Mouse (Mus musculus) kidney, embryonic 15.5 days (tissue): ENCODE measurements around the gene Fam92b. TPM values are rescaled to one million over a fixed set of nuclear protein-coding genes. Genes with fewer than 3 reads are reported as not detected.

ENCODE experiments used
- ATAC-seq: fragments of 200-750 bp; cut with Nextera tagmentation; replicated peaks from 2 replicates; pipeline ENCODE4 v1.8.0; 2017; ENCODE audit warnings: moderate TSS enrichment; ENCODE audit not compliant: low FRiP score
- H3K27ac ChIP-seq: fragments of 300-500 bp; sonication (generic); 2 replicates; pipeline ENCODE4 v1.5.1; 2015; ENCODE audit warnings: mild to moderate bottlenecking, inconsistent platforms
- H3K27me3 ChIP-seq: fragments of 300-500 bp; sonication (generic); 2 replicates; pipeline ENCODE4 v1.6.1; 2015; ENCODE audit warnings: inconsistent platforms
- H3K36me3 ChIP-seq: fragments of 300-500 bp; sonication (generic); 2 replicates; pipeline ENCODE4 v1.6.1; 2015; ENCODE audit warnings: inconsistent platforms
- H3K4me1 ChIP-seq: fragments of 300-500 bp; sonication (generic); 2 replicates; pipeline ENCODE4 v1.6.1; 2015; ENCODE audit warnings: inconsistent platforms
- H3K4me2 ChIP-seq: fragments of 300-500 bp; sonication (generic); 2 replicates; pipeline ENCODE4 v1.6.1; 2015; ENCODE audit warnings: moderate library complexity, mild to moderate bottlenecking, inconsistent platforms
- H3K4me3 ChIP-seq: fragments of 300-500 bp; sonication (generic); replicated peaks from 2 replicates; pipeline ENCODE4 v1.5.1; 2015; ENCODE audit warnings: mild to moderate bottlenecking, inconsistent platforms
- H3K9ac ChIP-seq: fragments of 300-500 bp; sonication (generic); 2 replicates; pipeline ENCODE4 v1.6.1; 2015; ENCODE audit warnings: mild to moderate bottlenecking, inconsistent platforms
- H3K9me3 ChIP-seq: fragments of 300-500 bp; sonication (generic); replicated peaks from 2 replicates; pipeline ENCODE4 v1.6.1; 2016; ENCODE audit warnings: inconsistent platforms
- WGBS: fragments of 180-500 bp; shearing (Covaris S2); methylation state at CpG from one replicate; pipeline ENCODE4 v1.1.7; 2015; ENCODE audit warnings: mixed read lengths; 5-methylcytosine and 5-hydroxymethylcytosine counted together
- polyA plus RNA-seq: library from polyadenylated mRNA; unstranded; fragments of >200 nt; fragmentation: Nextera tagmentation; extraction: Ambion mirVana; gene quantifications from 2 replicates; pipeline ENCODE4 v1.2.1, GENCODE M21; 2015

Gene Fam92b
- polyA plus RNA-seq, 1 experiment from 2014 or later: 0.13 TPM

DNA sequence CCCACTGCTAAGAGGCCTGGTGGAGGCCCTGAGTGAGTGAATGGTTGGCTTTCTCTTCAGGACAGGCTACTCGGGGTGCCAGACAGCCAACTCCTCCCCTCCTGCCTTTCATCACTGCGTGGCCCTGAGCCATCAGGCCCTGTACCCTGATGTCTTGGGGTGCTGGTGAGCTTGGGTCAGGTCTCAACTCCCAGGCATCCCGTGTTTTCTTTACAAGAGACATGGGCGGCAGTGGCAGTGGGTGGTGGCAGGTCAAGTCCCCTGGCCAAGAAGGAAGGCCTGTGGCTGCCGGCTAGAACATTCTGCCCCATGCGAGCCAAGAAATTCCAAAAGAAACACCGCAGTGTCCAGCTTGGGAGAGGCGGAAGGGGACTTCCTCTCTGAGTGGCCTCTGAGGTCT, 9.2 kb upstream of the Fam92b start:
- H3K4me1 ChIP-seq: peaks cover 67% of the 10 kb centered on the region
- no peak for ATAC-seq
- no peak overlapping the region for H3K9ac ChIP-seq
- WGBS: 58% methylated on average over 8 of the region's 8 CpGs
- no peak overlapping the region for H3K4me2 ChIP-seq
- no peaks in the 10 kb centered on the region for H3K27me3 ChIP-seq
- no peaks in the 10 kb centered on the region for H3K9me3 ChIP-seq
- no peaks in the 10 kb centered on the region for H3K36me3 ChIP-seq
- 0 out of 2 replicates have a peak overlapping the region, but pooled peaks have one; percentile 3 for H3K27ac ChIP-seq
- no peak overlapping the region for H3K4me3 ChIP-seq

DNA sequence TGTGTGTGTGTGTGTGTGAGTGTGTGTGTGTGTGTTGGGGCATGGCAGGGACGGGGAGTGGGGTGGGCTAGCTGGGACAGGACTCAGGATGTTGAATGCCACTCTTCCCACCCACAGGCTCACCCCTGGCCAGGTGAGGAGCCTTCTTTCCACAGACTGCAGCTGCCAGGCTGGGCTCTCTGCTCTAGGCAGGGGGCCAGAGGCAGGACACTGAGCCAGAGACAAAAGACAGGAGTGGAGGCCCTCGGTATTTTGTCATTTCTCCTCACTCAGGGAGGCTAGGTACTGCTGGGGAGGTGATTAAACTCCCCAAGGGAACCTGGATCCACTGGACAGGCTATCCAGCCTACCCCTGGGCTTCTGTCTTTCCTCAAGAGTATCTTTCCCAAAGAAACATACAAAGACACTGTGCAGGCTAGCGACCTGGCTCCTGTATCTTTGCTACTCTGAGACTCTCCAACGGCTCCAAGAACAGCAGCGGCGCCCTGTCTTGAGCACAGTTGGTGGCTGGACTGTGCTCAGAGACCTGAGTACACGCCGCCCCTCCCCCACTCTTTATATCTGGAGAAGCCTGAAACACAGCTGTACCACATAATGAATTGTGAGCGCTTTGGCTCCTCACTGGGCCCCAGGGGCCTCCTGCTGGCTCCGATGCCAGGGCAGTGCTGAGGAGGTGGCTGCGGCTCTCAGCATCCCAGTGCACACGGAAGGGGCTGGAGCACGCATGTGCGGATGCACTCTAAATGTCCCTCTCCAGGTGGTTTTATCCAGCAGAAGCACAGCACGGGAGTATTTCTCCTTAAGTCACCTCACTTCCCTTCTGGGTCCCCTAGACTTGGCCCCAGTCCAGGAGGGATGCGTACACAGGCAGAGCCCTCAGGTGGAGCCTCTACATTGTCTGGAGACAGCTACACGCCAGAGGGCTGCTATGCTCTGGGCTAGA, 7.9 kb upstream of the Fam92b start:
- peak; percentile 38 for ATAC-seq
- 22% methylated on average over 17 of the region's 17 CpGs for WGBS
- H3K9me3 ChIP-seq: no peaks in the 10 kb centered on the region
- H3K27me3 ChIP-seq: no peaks in the 10 kb centered on the region
- H3K4me2 ChIP-seq: peak overlapping the region; percentile 33; the same call in 1 of the 2 replicates
- no peak overlapping the region for H3K4me3 ChIP-seq
- peak overlapping the region; percentile 78 for H3K27ac ChIP-seq
- peaks cover 59% of the 10 kb centered on the region for H3K4me1 ChIP-seq
- H3K36me3 ChIP-seq: no peaks in the 10 kb centered on the region
- no peak overlapping the region for H3K9ac ChIP-seq

DNA sequence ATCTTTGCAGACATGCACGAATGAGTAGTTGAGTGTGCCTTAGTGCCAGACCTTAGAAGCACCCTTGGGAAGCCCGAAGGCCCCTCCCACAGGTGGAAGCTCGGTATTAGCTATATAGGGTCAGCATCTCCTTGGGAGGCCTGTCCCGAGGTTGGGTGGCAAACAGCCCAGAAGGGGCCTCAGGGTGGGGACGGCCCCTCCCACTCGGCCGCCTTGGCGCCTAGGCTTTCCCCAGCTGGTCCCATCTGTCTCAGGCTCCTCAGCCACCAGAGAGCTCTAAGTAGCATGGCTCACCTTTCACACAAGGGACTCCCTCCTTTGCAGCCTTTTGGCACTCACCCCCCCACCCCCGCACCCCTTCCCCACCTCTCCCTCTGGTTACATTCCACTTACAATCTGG, 7.1 kb upstream of the Fam92b start:
- Histone ChIP-seq H3K9me3 (no peaks in the 10 kb centered on the region), H3K27ac (peak overlapping the region; percentile 78; the same call in 1 of the 2 replicates), H3K4me2 (peak overlapping the region; percentile 14; the same call in 1 of the 2 replicates), H3K9ac (no peak overlapping the region), H3K36me3 (no peaks in the 10 kb centered on the region), H3K4me3 (no peak overlapping the region), H3K27me3 (no peaks in the 10 kb centered on the region), H3K4me1 (peaks cover 56% of the 10 kb centered on the region)
- WGBS: 21% methylated on average over 9 of the region's 9 CpGs
- no peak; the same call in 1 of the 2 replicates for ATAC-seq

DNA sequence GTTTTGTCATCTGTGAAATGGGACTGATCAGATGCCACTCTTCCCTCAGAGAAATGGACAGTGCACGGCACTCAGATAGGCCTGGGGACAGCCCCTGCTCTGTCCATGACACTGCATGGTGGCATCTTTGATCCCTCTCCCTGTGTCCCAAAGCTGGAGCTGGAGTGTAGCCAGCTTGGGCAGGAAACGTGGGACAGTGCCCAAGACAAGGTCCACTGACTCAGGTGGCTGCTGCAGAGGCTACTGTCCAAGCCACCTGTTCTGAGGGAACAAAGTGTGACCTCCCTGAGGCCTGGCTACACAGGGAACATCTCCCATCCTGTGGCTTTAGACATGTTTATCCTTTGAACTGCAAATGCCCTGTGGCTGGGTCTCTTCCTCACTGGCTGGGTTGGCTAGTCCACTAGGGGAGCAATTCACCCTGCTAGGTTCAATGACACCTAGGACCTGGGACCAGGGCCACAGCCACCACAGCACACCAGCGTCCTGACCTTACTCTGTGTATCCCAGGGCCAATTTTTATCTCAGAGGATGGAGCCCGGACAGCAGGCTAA, 4.7 kb upstream of the Fam92b start:
- no peak overlapping the region for H3K4me2 ChIP-seq
- 72% methylated on average over 4 of the region's 4 CpGs for WGBS
- no peak overlapping the region for H3K9ac ChIP-seq
- 0 out of 2 replicates have a peak, but pooled peaks cover 4% of the 10 kb centered on the region for H3K27me3 ChIP-seq
- no peak overlapping the region for H3K27ac ChIP-seq
- H3K4me3 ChIP-seq: no peak overlapping the region
- ATAC-seq: no peak
- H3K4me1 ChIP-seq: peaks cover 63% of the 10 kb centered on the region
- H3K9me3 ChIP-seq: no peaks in the 10 kb centered on the region
- H3K36me3 ChIP-seq: no peaks in the 10 kb centered on the region

DNA sequence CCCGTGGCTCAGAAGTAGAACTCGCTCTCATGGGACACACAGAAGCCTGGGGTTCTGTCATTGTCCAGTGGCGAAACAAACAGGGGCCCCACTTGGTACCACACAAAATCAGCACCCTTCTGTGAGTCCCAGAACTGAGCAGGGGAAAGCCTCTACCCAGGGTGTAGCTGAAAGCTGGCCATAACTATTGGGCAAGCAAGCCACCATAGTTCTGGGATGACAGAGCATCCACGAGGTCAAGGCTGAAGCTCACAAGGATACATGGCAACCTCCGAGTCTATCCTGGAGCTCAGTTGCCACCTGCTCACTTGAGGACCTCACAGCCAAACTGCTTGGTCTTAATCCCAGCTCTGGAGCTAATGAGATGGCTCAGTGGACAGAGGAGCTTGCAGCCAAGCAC, 4.0 kb upstream of the Fam92b start:
- Histone ChIP-seq H3K27ac (no peak overlapping the region), H3K4me1 (peaks cover 63% of the 10 kb centered on the region), H3K9me3 (no peaks in the 10 kb centered on the region), H3K4me3 (no peak overlapping the region), H3K27me3 (peaks cover 10% of the 10 kb centered on the region), H3K4me2 (no peak overlapping the region), H3K36me3 (no peaks in the 10 kb centered on the region), H3K9ac (no peak overlapping the region)
- no peak for ATAC-seq
- whole genome bisulfite sequencing: 84% methylated on average over 5 of the region's 5 CpGs

DNA sequence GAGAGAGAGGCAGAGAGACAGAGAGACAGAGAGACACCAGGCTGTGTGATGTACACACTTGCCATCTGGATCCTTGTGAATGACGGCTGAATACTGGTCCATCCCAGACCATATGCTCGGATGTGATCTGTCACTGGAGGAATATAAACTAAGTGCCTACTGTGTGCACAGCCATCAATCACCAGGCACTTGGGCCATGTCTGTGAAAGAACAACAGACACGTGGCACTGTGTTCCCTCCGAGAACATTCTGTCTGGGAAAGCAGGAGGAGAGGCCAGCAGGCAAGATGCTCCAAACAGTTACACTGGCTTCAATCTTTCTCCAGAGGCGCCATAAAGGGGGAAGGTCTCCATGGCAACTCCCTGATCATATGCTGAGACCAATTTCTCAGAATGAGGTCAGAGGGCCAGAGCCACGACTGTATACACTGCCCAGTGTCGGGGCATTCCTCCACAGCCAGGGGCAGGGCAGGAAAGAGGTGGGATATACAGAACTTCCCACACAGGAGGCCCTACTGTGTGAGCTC, 3.2 kb upstream of the Fam92b start:
- H3K4me2 ChIP-seq: no peak overlapping the region
- ATAC-seq: no peak
- H3K4me3 ChIP-seq: no peak overlapping the region
- 51% methylated on average over 7 of the region's 7 CpGs for WGBS
- peaks cover 57% of the 10 kb centered on the region for H3K4me1 ChIP-seq
- H3K27ac ChIP-seq: no peak overlapping the region
- no peaks in the 10 kb centered on the region for H3K36me3 ChIP-seq
- H3K9me3 ChIP-seq: no peaks in the 10 kb centered on the region
- no peak overlapping the region for H3K9ac ChIP-seq
- peaks cover 18% of the 10 kb centered on the region for H3K27me3 ChIP-seq

DNA sequence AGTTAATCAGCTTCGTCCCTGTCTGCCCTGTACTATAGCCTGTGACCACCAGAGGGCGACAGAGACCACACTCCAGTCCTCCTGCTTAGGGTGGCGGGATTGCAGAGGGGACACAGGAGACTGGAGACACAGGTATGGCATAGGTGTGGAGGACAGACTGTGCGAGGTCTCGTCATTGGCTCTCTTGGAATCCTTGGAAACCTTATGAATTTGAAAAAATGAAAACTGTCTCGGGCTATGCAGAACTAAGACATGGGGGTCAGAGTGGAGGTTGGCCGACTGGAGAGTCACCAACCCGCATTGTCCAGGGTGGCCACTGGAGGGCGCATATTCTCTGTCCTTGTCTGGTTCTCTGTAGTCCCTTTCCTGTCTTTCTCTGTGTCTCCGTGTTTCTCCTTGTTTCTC, 1.8 kb upstream of the Fam92b start:
- peak; percentile 37 for ATAC-seq
- Histone ChIP-seq H3K36me3 (no peaks in the 10 kb centered on the region), H3K9ac (no peak overlapping the region), H3K9me3 (no peaks in the 10 kb centered on the region), H3K4me1 (peaks cover 42% of the 10 kb centered on the region), H3K4me2 (peak overlapping the region; percentile 60), H3K4me3 (peak overlapping the region; percentile 27), H3K27ac (no peak overlapping the region), H3K27me3 (peaks cover 32% of the 10 kb centered on the region)
- under 1% methylated on average over 10 of the region's 10 CpGs for WGBS

DNA sequence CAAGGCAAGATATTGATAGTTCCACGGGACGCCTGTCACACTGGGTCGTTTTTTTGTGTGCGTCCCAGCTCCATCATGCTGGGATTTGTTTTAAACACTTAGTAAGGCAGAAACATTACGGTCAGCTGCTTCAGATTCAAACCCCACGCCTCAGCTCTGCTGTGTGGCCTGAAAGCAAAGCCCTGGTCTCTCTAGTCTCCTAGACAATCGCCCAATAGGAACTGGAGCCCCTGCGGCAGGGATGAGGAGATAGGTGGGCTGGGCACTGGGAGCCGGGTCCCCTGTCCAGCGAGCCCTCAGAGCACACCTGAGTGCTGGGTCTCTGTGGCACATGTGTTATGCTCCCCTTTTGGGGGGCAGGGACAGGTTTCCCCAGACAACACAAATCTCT, 853 bp upstream of the Fam92b start:
- H3K4me2 ChIP-seq: peak overlapping the region; percentile 53
- peaks cover 34% of the 10 kb centered on the region for H3K27me3 ChIP-seq
- peaks cover 37% of the 10 kb centered on the region for H3K4me1 ChIP-seq
- no peak overlapping the region for H3K27ac ChIP-seq
- no peak overlapping the region for H3K9ac ChIP-seq
- no peaks in the 10 kb centered on the region for H3K9me3 ChIP-seq
- no peak for ATAC-seq
- no peaks in the 10 kb centered on the region for H3K36me3 ChIP-seq
- no peak overlapping the region for H3K4me3 ChIP-seq
- 7% methylated on average over 10 of the region's 10 CpGs for WGBS

DNA sequence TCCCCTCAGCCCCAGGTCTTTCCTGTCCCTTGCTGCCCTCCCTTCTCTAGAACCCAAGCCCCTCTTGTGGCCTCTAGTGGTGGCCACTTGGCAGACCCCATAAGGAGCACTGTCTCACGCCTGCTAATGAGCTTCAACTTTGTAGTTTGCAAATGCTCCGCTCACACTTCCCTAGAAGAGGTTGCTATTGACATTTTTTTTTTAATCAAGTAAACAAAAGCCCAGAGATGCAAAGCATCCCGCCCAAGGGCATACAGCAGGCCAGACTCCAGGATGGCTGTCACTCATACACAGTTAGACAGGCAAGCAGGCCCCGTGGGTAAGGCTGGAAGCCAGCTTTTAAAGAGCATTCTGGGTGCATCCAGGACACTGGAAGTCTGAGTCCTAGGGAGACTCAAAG, 661 bp downstream of the Fam92b start:
- H3K36me3 ChIP-seq: no peaks in the 10 kb centered on the region
- no peak overlapping the region for H3K4me3 ChIP-seq
- H3K4me2 ChIP-seq: 0 out of 2 replicates have a peak overlapping the region, but pooled peaks have one; percentile 53
- ATAC-seq: no peak
- H3K4me1 ChIP-seq: peaks cover 37% of the 10 kb centered on the region
- 0 out of 2 replicates have a peak overlapping the region, but pooled peaks have one; percentile 7 for H3K9ac ChIP-seq
- H3K27ac ChIP-seq: 0 out of 2 replicates have a peak overlapping the region, but pooled peaks have one; percentile 27
- 44% methylated on average over 4 of the region's 4 CpGs for WGBS
- H3K9me3 ChIP-seq: no peaks in the 10 kb centered on the region
- H3K27me3 ChIP-seq: peaks cover 39% of the 10 kb centered on the region

DNA sequence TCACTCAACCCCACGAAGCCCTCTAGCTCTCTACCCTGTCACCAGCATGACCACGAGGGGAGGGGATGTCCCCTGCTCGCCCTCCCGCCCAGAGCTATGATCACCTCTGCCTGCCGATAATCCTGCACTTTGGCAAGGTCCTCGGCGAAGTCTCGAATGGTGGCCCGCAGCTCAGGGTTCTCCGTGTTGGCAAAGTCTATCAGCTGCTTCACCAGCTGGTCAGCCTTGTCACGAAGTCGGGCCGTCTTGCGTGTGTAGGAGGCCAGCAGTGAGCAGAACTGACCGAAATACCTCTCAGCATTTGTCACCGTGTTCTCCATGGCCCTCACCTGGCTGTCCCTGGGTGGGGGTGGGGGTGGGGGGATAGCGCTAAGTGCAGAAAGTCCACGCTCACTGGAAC, 2.7 kb downstream of the Fam92b start:
- Histone ChIP-seq H3K27ac (no peak overlapping the region), H3K27me3 (peaks cover 44% of the 10 kb centered on the region), H3K9me3 (no peaks in the 10 kb centered on the region), H3K4me3 (no peak overlapping the region), H3K36me3 (no peaks in the 10 kb centered on the region), H3K4me1 (peaks cover 31% of the 10 kb centered on the region), H3K9ac (no peak overlapping the region), H3K4me2 (no peak overlapping the region)
- 43% methylated on average over 18 of the region's 18 CpGs for WGBS
- ATAC-seq: no peak

DNA sequence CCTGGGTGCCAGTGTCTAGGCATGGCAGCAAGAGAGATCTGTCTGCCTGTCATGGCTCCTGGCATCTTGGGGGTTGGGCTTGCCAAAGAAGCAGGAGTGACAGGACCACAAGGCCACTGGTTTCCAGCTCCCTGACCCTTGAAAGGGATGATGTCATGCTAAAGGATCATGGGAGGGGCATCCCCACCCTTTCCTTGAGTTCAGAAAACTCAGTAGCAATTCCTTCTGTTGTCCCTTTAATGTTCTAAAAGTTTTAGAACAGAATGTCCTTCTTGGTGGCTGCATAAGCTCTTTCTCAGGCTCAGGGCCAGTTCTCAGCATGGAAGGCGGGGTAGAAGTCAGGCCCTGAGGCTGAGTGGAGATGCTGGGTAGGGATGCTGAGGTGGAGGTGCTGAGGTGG, 4.1 kb downstream of the Fam92b start:
- no peaks in the 10 kb centered on the region for H3K36me3 ChIP-seq
- peaks cover 54% of the 10 kb centered on the region for H3K27me3 ChIP-seq
- H3K27ac ChIP-seq: no peak overlapping the region
- H3K4me3 ChIP-seq: no peak overlapping the region
- 79% methylated on average over 1 of the region's 1 CpGs for WGBS
- ATAC-seq: no peak
- no peaks in the 10 kb centered on the region for H3K9me3 ChIP-seq
- peaks cover 32% of the 10 kb centered on the region for H3K4me1 ChIP-seq
- no peak overlapping the region for H3K9ac ChIP-seq
- H3K4me2 ChIP-seq: no peak overlapping the region

DNA sequence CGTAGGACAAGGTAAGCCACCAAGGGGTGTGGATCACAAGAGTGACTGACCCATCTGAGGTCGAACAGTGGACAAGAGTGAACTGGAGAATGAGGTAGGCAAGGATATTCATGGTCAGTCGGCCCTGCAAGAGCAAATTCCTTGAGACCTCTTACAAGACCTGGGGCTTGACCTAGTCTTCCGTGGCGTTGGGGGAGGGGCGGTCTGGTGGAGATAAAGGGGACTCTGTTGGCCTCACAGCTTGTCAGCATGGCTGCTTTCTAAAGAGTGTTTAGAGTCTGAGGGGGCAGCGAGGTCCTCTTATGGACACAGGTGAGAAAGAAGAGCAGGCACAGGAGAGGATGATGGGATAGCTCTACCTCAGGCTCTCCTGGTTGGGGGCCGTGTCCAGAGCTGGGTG, 8.1 kb downstream of the Fam92b start:
- no peak for ATAC-seq
- WGBS: 58% methylated on average over 8 of the region's 8 CpGs
- H3K27me3 ChIP-seq: peaks cover 25% of the 10 kb centered on the region
- H3K9ac ChIP-seq: no peak overlapping the region
- no peaks in the 10 kb centered on the region for H3K9me3 ChIP-seq
- H3K27ac ChIP-seq: no peak overlapping the region
- H3K4me3 ChIP-seq: no peak overlapping the region
- no peaks in the 10 kb centered on the region for H3K36me3 ChIP-seq
- H3K4me2 ChIP-seq: no peak overlapping the region
- H3K4me1 ChIP-seq: peaks cover 16% of the 10 kb centered on the region
